Mouse (Mus musculus) T-cell, adult 2 months (primary cell): ENCODE measurements around the gene Susd1.

ENCODE experiments used
- DNase-seq: peaks from one replicate; pipeline ENCODE4 v3.0.0; 2022; ENCODE audit warnings: low spot score

Gene Susd1

DNA sequence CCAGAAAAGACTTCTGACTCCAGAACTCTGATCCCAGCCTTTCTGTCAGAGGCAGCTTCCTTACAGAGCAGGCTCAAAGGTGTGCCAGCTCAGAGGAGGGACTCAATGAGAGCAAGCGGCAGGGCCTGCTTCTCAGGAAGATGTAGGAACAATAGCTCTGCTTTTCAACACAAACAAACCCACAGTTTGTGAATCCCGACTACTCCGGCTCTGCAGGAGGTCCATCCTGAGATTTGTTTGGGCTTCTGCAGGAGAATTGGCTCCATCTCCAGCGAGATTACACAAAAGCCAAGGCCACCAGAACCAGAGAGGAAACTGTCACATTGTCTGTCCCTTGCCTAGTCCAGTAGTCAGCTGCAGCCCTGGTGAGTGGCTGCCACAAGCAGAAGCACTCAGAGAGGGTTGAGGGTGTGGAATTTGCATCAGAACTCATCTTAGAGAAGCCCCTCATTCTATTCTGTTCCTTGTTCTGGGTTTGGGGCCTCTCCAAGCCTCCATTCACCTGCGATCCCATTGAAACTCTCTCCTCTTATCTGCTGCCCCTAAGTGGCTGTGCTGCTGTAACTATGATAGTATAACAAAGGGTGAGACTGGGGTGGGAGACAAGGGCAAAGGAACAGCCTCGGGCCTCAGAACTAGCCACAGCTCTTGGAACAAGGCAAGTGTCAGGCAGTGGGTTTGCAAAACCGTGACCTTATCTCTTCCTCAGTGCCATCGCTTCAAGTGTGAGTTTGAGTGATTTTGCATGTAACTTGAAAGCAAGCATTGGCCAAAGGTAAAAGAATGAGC is 155.5 kb downstream of the Susd1 start:
- DNase-seq = no peak

DNA sequence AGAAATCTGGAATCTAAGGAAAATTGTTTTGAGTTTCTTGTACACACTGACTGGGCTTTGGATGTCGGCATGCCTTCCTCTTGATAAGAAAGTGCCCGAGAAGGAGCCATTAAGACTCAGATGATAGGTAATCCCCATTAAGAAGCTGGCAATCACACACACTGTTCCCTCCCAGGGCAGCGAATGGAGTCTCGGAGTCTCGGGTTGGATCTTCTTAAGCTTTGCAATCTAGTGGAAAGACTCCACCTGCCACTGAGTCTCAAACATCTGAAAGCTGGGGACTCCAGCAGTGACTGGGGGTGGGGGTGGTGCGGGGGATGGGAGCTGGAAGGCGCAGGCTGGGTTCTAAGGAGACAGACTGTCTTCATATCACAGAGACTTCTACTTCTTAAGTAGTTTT is 156.3 kb downstream of the Susd1 start:
- DNase-seq = no peak

DNA sequence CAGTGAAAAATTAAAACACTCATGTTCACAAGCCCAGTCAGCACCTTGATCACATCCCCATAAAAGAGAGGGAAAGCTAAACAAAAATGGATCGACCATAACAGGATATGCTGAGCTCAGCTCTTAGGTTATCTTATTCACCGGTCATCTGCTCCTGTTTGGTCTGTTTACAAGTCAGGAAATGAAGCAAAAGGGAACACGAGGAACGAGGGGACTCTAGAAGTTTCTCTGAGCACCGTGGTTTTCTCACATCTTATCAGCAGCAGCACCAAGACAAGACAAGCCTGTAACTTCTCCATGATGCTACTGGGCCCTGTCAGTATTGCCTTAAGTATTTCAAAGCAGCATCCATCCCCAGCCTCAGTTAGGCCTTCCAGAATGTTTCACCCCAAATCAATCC is 157.6 kb downstream of the Susd1 start:
- peak; percentile 55 for DNase-seq

DNA sequence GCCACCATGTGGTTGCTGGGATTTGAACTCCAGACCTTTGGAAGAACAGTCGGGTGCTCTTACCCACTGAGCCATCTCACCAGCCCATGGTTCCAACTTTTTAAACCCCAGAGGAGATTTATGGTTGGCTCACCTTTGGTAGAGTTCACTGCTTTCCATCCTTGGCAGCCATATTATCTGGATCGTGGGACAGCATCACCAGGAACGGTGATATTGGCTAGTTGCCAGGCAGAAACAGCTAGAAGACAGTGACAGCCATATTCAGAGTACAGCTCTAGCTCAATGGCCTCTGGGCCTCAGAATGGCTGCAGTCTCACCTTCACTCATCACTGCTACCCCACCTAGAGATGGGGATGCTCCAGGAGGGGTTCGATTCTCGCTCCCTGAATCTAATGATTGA is 159.3 kb downstream of the Susd1 start:
- DNase-seq = no peak

DNA sequence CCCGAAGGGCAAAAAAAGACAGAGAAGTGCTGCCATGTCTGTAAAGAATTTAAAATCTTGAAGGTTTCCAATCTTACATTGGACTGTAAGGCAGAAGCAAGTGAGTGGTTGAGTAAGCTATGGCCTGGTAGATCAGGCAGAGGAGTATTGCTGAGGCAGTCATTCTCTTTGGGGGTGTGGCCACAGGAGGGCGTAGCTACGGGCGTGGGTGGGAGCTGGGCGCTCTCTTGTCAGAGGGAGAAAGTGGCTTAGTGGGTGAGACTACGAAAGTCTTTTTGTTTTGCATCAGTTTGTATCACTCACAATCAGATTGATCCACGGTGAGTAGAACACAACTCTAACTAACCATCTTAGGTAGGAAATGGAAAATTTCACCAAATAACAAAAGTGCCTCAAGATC is 160.0 kb downstream of the Susd1 start:
- DNase-seq = peak; percentile 90

DNA sequence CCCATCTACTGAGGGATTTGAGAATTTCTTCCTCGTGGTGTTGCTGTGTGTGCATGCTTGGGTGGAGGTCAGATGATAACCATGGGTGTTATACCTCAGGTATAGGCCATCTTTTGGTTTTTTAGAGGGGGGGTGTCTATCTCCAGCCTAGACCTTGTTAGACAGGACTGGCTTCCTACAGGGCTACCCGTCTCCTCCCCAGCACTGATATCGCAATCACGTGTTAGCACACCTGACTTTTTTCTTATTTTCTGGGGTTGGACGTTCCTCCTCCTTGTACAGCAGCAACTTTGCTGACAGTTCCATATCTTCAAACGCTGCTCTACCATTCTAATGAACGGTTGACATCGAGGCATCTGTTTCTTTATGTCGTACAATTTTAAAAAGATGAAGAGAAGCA is 160.5 kb downstream of the Susd1 start:
- no peak for DNase-seq

DNA sequence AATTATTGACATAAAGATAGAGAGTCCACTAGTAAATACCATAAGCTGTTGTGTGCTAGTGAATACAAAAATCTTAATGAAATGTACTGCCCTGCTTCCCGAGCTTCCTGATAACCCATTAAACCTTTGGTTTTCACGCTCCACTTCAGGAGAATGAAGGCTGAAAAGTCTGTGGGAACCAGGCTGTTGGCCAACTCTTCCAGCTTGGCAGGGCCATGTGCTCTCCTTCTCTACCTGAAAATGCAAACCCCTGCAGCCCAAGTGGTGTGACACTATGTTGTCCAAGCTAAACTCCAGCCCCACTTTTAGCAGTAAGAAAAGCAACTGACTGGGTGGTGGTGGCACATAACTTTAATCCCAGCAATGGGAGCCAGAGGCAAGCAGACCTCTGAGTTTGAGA is 162.5 kb downstream of the Susd1 start:
- DNase-seq = no peak

DNA sequence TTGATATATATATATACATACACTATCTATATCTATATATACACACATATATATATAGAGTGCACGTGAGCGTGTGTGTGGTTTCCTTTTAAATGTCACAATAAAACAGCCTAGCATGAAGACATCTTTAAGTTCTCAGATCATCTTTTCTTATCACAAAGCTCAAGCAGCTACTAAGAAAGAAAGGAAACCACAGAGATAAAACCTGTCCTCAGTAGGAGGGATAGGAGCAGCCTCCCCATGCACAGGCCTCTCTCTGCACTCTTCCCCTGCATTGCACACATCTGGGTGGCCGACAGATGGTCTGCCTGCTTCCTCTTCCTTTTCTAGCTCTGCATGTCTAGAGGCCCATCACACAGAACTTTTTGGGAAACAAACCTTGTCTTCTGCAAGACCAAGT is 162.9 kb downstream of the Susd1 start:
- peak; percentile 72 for DNase-seq

DNA sequence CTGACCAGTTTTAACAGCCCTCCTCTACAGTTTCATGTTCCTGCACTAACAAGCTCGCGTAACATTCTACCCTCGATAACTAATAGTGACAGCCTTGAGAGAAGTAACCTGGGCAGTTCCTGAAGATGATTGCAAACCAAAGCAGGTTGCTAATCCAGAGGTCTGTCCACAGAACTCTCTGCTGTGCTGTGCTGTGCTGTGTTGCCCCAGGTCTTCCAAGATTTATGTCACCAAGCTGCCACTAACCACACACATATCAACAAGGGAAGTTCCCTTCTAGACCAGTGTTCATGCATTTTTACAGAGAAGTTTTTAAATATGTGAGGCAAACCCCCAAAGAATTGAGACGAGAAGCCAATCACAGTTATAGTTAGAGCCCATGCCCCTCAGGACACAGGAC is 164.3 kb downstream of the Susd1 start:
- DNase-seq = peak; percentile 50

DNA sequence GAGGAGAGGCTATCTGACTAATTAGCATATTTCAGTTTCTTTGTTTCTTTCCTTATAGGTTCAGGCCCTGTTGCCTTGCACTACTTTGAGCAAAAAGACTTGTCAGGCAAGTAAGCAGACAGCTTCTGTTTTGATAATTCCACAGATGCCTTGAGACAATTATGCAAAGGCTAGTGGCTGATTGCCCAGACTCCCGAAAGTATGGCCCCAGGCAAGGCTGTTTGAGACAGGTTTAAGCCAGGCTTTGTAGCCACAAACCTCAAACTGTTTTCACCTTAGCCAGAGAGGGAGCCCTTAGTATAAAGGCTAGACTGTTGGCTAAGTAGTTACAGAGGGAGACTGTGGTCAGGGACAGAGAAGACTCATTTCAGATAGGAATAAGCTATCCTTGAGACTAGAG is 165.1 kb downstream of the Susd1 start:
- DNase-seq = no peak

DNA sequence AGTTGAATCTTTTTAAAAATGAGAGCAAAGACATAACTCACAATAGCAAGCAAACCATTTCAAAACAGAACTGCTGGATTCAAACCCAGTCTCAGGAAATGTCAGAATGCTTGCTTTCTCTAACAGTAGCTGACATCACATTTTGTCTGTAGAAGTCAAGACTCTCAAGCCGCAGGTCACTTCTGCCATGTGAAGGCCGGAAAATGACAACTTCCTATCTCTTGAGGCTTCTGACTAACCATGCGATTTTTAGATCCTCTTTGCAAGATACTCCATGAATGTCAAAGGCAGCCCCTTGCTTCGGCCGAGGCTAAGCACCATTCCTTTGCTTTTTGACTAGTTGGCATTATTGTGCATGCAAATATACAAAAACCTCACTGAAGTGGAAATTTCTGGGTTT is 172.8 kb downstream of the Susd1 start:
- peak; percentile 45 for DNase-seq

DNA sequence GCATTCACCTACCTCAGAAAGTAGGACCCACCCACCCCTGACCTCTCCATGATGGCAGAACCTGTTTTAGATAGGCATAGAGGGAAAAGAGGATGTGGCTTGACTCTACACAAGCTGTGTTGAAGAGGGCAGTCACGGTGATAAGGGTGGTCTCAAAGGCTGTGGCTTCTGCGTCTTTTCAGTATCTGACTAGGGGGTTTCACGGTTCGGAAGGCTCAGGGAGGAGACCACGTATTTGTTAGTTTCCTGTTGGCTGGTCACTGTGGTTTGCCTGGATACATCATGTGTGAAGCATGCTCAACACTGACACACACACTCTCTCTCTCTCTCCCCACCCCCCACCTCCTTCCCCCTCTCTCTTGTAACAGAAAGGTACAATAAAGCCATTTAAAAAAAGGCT is 173.3 kb downstream of the Susd1 start:
- DNase-seq = peak; percentile 83
